Mouse (Mus musculus) T-cell, adult 66 days (primary cell): ENCODE results near the gene Rnf138rt1. TPM values are rescaled to one million over a fixed set of nuclear protein-coding genes. Genes with fewer than 3 reads are reported as not detected.

Experiments used
- total RNA-seq, 2 experiments: library from RNA; stranded (reverse); gene quantifications; 3 replicates in 1 of 2; 4 replicates in 1 of 2; pipeline ENCODE4 v1.2.4; 2023

Rnf138rt1 gene
- not detected for total RNA-seq

GRCm38 (mm10) chrX:163760617-163761434, at the start of gene Rnf138rt1:
Gene Rnf138rt1, minus strand, starts transcription at chrX:163761329.

Other genes with a start within 250 kb of the Rnf138rt1 start
- gene Grpr, start 211.7 kb downstream of the Rnf138rt1 start, total RNA-seq: not detected
- 10 to 100 TPM; 14.2 to 15.4 TPM for gene Ap1s2, start 147.7 kb upstream of the Rnf138rt1 start, total RNA-seq
- gene Zrsr2, start 197.3 kb upstream of the Rnf138rt1 start, total RNA-seq: 10 to 100 TPM; 63.6 to 80.2 TPM